Mouse (Mus musculus) embryonic facial prominence, embryonic 10.5 days (tissue): Measurements from ENCODE around the gene Fbll1. TPM values are rescaled to one million over a fixed set of nuclear protein-coding genes. Genes with fewer than 3 reads are reported as not detected.
"Not testable (repeated sequence)": the region's sequence is repeated elsewhere in the genome, so short reads cannot be mapped to it uniquely, and the experiment has no call there.

Experiments used
- DNase-seq: peaks from one replicate; pipeline ENCODE4 v3.0.0-alpha.2; 2017; ENCODE audit warnings: low spot score
- H3K27ac ChIP-seq: fragments of 300-500 bp; sonication (generic); replicated peaks from 2 replicates; pipeline ENCODE4 v1.5.1; 2016; ENCODE audit warnings: mild to moderate bottlenecking
- H3K27me3 ChIP-seq: fragments of 300-500 bp; sonication (generic); replicated peaks from 2 replicates; pipeline ENCODE4 v1.6.1; 2016; ENCODE audit warnings: low read depth, mild to moderate bottlenecking; ENCODE audit not compliant: poor library complexity, severe bottlenecking
- H3K36me3 ChIP-seq: fragments of 300-500 bp; sonication (generic); replicated peaks from 2 replicates; pipeline ENCODE4 v1.6.1; 2016; ENCODE audit warnings: mild to moderate bottlenecking, moderate library complexity
- H3K4me1 ChIP-seq: fragments of 300-500 bp; sonication (generic); 2 replicates; pipeline ENCODE4 v1.6.1; 2016
- H3K4me3 ChIP-seq: fragments of 300-500 bp; sonication (generic); 2 replicates; pipeline ENCODE4 v1.5.1; 2016; ENCODE audit warnings: mild to moderate bottlenecking, moderate library complexity
- H3K9me3 ChIP-seq: fragments of 300-500 bp; sonication (generic); 2 replicates; pipeline ENCODE4 v1.6.1; 2016; ENCODE audit warnings: mild to moderate bottlenecking
- WGBS: fragments of 180-500 bp; shearing (Covaris S2); methylation state at CpG from one replicate; pipeline ENCODE4 v1.1.7; 2016; 5-methylcytosine and 5-hydroxymethylcytosine counted together
- polyA plus RNA-seq: library from polyadenylated mRNA; unstranded; fragments of >200 nt; fragmentation: Nextera tagmentation; extraction: Ambion mirVana; gene quantifications from 2 replicates; pipeline ENCODE4 v1.2.1, GENCODE M21; 2016

The Fbll1 gene
- polyA plus RNA-seq: 0.51 and 0.64 TPM in 2 replicates

- H3K27me3 ChIP-seq: peaks cover 71% of the 10 kb centered on the region
- no peaks in the 10 kb centered on the region for H3K36me3 ChIP-seq
- DNase-seq: peak; percentile 76
- WGBS: 17% methylated on average over 11 of the region's 11 CpGs
- H3K4me1 ChIP-seq: peaks cover 12% of the 10 kb centered on the region
- no peak within 1 kb of the TSS for H3K27ac ChIP-seq
- H3K9me3 ChIP-seq: no peaks in the 10 kb centered on the region
- H3K4me3 ChIP-seq: peak within 1 kb of the TSS; percentile 61
Measured at GRCm38 (mm10) chr11:35798874-35799273, at the start of gene Fbll1. TSS of gene Fbll1 (minus strand) at chr11:35798884.

GRCm38 (mm10) chr11:35844299-35844698 is 45.6 kb upstream of the Fbll1 start:
- Histone ChIP-seq H3K9me3 (no peaks in the 10 kb centered on the region), H3K27me3 (no peaks in the 10 kb centered on the region), H3K36me3 (peaks cover 34% of the 10 kb centered on the region), H3K4me3 (no peak overlapping the region), H3K4me1 (no peaks in the 10 kb centered on the region), H3K27ac (no peak overlapping the region)
- 89% methylated on average over 9 of the region's 9 CpGs for WGBS
- no peak for DNase-seq

DNA sequence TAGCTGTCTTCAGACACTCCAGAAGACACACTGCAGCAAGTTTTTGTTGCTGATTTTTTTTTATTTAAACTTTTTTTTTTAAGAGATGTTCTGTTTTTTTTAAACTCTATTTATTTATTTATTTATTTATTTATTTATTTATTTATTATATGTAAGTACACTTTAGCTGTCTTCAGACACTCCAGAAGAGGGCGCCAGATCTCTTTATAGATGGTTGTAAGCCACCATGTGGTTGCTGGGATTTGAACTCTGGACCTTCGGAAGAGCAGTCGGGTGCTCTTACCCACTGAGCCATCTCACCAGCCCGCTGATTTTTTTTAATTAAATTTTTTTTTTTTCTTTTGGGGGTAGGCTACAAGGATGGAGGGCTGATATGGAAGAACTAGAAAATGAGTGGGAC is 43.9 kb upstream of the Fbll1 start:
- 81% methylated on average over 4 of the region's 4 CpGs for WGBS
- H3K27ac ChIP-seq, H3K9me3 ChIP-seq, H3K27me3 ChIP-seq, H3K4me3 ChIP-seq, DNase-seq, H3K4me1 ChIP-seq: not testable (repeated sequence)
- peaks cover 32% of the 10 kb centered on the region for H3K36me3 ChIP-seq

GRCm38 (mm10) chr11:35841738-35842325 is 43.1 kb upstream of the Fbll1 start:
- Histone ChIP-seq H3K4me1 (0 out of 2 replicates have a peak, but pooled peaks cover 3% of the 10 kb centered on the region), H3K27ac (no peak overlapping the region), H3K4me3 (no peak overlapping the region), H3K36me3 (peaks cover 32% of the 10 kb centered on the region), H3K9me3 (no peaks in the 10 kb centered on the region), H3K27me3 (no peaks in the 10 kb centered on the region)
- DNase-seq: no peak
- WGBS: 90% methylated on average over 21 of the region's 21 CpGs

GRCm38 (mm10) chr11:35840806-35841205 is 42.1 kb upstream of the Fbll1 start:
- not testable (repeated sequence) for DNase-seq, H3K4me3 ChIP-seq, H3K4me1 ChIP-seq, H3K27ac ChIP-seq, H3K9me3 ChIP-seq, H3K27me3 ChIP-seq
- H3K36me3 ChIP-seq: peaks cover 29% of the 10 kb centered on the region
- WGBS: 92% methylated on average over 4 of the region's 4 CpGs

DNA sequence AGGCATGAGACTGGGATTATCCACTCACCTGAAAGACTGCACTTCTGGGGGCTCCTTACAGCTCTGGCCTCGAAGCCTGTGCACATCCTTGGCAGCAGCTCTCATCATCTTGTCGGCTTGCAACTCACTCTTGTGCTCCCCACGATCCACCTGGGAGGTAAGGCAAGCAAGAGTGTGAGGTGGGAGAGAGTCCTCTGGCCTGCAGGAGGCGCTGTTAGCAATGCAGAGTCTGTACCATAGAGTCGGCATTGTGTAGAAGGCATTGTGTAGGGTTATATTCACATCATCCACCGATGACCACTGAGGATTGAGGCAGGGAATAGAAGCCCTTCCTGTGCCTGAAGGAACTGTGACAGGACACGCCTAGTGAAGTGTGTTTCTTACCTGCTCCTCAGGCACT is 41.6 kb upstream of the Fbll1 start:
- WGBS: 81% methylated on average over 7 of the region's 7 CpGs
- Histone ChIP-seq H3K9me3 (no peaks in the 10 kb centered on the region), H3K36me3 (peaks cover 29% of the 10 kb centered on the region), H3K4me3 (no peak overlapping the region), H3K27ac (no peak overlapping the region), H3K4me1 (0 out of 2 replicates have a peak, but pooled peaks cover 3% of the 10 kb centered on the region), H3K27me3 (no peaks in the 10 kb centered on the region)
- DNase-seq: no peak

GRCm38 (mm10) chr11:35838345-35839338 is 40.0 kb upstream of the Fbll1 start:
- Histone ChIP-seq H3K9me3 (no peaks in the 10 kb centered on the region), H3K4me1 (peaks cover 5% of the 10 kb centered on the region), H3K36me3 (peaks cover 23% of the 10 kb centered on the region), H3K27me3 (no peaks in the 10 kb centered on the region), H3K27ac (peak overlapping the region; percentile 81), H3K4me3 (peak overlapping the region; percentile 51)
- WGBS: 30% methylated on average over 28 of the region's 28 CpGs
- peak; percentile 96 for DNase-seq

DNA sequence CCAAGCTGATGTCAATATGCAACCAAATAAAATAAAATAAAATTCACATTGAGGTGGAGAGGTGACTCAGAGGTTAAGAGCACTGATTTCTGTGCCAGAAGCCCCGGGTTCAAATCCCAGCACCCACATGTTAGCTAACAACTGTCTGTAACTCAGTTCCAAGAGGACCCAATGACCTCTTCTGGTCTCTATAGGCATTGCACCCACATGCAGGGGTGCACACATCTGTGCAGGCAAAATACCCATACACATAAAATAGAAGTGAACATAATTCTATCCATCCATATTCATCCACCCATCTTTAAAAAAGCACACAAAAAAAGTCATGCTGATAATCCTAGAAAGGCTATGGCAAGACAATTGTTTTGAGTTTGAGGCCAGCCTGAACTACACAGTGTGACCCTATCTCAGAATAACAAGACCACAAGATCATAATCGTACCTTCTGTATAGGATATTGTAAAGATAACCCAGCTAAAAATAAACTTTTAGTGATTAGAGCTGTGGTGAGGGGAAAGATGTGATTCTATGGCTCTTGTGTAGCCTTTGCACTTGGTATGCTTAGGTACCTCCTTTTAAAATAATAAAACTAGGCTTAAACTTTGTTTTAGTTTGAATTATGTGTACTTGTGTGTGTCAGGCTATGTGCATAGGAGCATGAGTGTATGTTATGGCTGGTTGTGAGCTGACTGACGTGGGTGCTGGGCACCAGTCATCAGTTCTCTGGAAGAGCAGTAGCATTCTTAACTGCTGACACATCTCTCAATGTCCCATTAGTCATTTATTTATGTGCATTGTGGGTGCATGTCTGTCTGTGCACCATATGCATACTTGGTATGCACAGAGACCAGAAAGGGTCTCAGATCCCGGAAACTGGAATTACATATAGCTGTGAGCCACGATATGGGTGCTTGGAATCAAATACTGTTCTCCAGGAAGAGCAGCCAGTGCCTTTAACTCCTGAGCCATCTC is 38.8 kb upstream of the Fbll1 start:
- WGBS: 83% methylated on average over 5 of the region's 5 CpGs
- H3K27me3 ChIP-seq: no peaks in the 10 kb centered on the region
- H3K9me3 ChIP-seq: no peaks in the 10 kb centered on the region
- H3K4me3 ChIP-seq: no peak overlapping the region
- 0 out of 2 replicates have a peak overlapping the region, but pooled peaks have one; percentile 81 for H3K27ac ChIP-seq
- H3K36me3 ChIP-seq: peaks cover 18% of the 10 kb centered on the region
- peaks cover 16% of the 10 kb centered on the region for H3K4me1 ChIP-seq
- no peak for DNase-seq

DNA sequence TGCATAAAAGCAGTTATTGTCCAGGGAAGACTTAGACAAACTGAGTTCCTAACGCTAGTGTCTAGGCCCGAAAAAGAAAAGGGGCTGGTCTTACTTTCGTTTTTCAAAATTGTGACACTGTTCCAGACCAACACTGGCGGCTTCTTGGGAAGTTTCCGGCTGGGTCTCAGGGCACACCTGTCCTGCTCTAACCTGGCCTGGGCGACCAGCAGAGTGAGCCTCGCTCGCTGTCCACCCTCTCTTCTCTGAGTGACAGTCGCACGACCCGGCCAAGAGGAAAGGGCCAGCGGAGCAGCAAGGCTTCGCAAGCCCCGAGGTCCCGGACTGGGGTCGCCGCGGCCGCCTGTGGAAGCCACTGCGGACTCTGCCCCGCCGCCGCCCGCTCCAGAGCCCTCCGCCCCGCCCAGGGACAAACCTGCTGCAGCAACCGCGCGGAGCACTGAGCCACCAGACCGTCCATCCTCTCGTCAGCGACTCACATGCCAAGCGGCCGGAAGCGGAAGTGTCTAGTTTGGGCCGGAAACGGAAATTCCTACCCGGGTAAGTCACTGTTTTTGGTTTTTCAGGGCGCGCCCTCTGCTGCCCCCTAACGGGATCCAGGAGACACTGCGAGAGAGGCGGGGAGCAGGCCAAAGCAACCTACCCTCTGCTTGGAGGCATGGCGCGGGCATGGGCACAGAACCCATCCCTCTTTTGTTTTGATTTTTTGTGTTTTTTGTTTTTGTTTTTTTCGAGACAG is 35.5 kb upstream of the Fbll1 start, which contains the start of gene Rars:
TSS of gene Rars (minus strand) at position 485 of the 739 bp plus-strand sequence.
- WGBS: 2% methylated on average over 46 of the region's 46 CpGs
- Histone ChIP-seq H3K9me3 (no peaks in the 10 kb centered on the region), H3K4me1 (peaks cover 19% of the 10 kb centered on the region), H3K36me3 (peaks cover 32% of the 10 kb centered on the region), H3K27me3 (no peaks in the 10 kb centered on the region), H3K4me3 (peak within 1 kb of the TSS; percentile 100), H3K27ac (peak within 1 kb of the TSS; percentile 91)
- DNase-seq: peak; percentile 95

DNA sequence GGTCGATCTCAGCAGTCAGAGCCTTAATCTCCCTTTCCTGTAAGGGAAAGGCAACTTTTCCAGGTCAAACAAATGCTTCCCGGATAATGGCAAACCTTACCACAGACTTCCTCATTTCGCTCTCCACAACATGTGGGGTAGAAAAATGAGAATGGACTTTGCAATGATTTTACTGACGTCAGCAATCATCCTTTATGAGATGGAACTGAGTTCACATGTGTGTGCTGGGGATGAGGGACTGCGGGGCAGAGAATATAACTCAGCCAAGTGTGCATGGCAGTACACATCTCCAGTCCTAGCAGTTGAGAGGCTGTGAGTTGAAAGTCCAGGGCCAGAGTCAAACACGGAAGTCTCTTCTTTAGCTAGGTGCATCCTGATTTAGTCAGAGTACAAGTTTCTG is 34.6 kb upstream of the Fbll1 start:
- 89% methylated on average over 6 of the region's 6 CpGs for WGBS
- H3K27me3 ChIP-seq: no peaks in the 10 kb centered on the region
- H3K4me1 ChIP-seq: peaks cover 16% of the 10 kb centered on the region
- no peak for DNase-seq
- H3K4me3 ChIP-seq: peak overlapping the region; percentile 100
- H3K27ac ChIP-seq: no peak overlapping the region
- H3K9me3 ChIP-seq: no peaks in the 10 kb centered on the region
- peaks cover 42% of the 10 kb centered on the region for H3K36me3 ChIP-seq

DNA sequence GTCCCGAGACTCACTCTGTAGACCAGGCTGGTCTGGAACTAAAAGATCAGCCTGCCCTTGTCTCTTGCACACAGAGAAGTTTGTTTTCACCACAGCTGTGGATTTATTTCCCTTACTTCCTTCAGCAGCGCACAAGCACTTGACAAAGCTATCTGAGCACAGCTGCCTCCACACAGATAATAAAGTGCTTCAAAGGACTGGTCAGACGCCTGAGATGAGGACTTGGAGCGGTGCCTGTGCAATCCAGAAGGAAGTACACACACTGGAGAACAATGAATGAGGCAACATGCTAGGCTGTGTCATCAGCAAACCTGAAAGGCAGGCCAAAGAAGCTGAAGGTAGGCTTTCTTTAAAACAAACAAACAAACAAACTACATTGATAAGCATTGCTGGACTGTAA is 33.5 kb upstream of the Fbll1 start:
- Histone ChIP-seq H3K27me3 (no peaks in the 10 kb centered on the region), H3K9me3 (no peaks in the 10 kb centered on the region), H3K27ac (no peak overlapping the region), H3K36me3 (peaks cover 53% of the 10 kb centered on the region), H3K4me1 (peaks cover 16% of the 10 kb centered on the region), H3K4me3 (no peak overlapping the region)
- DNase-seq: no peak
- 82% methylated on average over 4 of the region's 4 CpGs for WGBS
